Mouse (Mus musculus) C2C12 (cell line): ENCODE data around the gene Zfp318.

Experiments
- CEBPB ChIP-seq: IDR thresholded peaks from one replicate; pipeline ENCODE4 v1.6.1; 2011; ENCODE audit warnings: low read depth, mild to moderate bottlenecking, control low read depth, moderate library complexity
- CTCF ChIP-seq: IDR thresholded peaks from one replicate; pipeline ENCODE4 v1.5.1; 2011; ENCODE audit not compliant: control insufficient read depth, insufficient read depth, insufficient read length
- MAX ChIP-seq: IDR thresholded peaks from one replicate; pipeline ENCODE4 v1.6.1; 2011; ENCODE audit warnings: mild to moderate bottlenecking, control low read depth
- MYOD1 ChIP-seq: IDR thresholded peaks from one replicate; pipeline ENCODE4 v1.6.1; 2011; ENCODE audit warnings: low read depth; ENCODE audit not compliant: control insufficient read depth, insufficient read length
- MYOG ChIP-seq: IDR thresholded peaks from one replicate; pipeline ENCODE4 v1.6.1; 2011; ENCODE audit not compliant: control insufficient read depth, insufficient read length; ENCODE audit errors: extremely low read depth
- USF1 ChIP-seq: IDR thresholded peaks from one replicate; pipeline ENCODE4 v1.6.1; 2011; ENCODE audit warnings: low read depth, mild to moderate bottlenecking, control low read depth, moderate library complexity

DNA sequence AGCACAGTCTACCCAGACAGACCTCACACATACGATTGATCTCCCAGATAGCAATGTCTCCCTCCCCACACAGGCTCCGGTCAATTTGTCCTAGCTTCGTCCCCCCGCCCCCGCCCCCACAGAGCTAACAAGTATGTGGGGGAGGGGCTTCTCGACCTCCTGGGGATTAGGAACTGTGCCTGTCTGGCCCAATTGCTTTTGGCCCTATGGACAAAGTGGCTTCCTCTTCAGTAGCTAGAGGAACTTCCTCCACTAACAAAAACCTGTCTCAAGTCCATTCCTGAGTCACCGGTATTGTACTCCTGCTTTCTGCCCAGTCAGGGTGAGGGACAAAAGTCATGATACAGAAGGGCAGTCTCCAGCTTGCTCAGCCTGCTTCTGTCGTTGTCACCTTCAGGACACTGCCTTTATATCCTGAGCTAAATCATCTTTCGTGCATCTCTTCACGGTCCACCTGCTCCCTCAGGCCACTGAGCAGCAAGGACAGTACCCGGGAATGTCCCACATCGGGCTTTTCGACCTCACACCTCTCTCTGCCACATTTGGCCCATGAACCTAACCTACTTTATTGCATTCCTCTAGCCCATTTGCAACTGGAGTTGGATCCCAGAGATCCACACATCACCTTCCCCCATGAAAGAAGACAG, 69.9 kb downstream of the Zfp318 start:
- TF ChIP-seq CTCF = no peak
- TF ChIP-seq MAX = no peak
- no peak for TF ChIP-seq MYOD1
- TF ChIP-seq CEBPB = no peak
- TF ChIP-seq MYOG = no peak
- TF ChIP-seq USF1 = no peak
